Mouse (Mus musculus): ENCODE data around the gene Cacna2d4. TPM values are rescaled to one million over a fixed set of nuclear protein-coding genes. Genes with fewer than 3 reads are reported as not detected.

Gene Cacna2d4
- polyA plus RNA-seq (2014; fragmentation: Nextera tagmentation; extraction: Ambion mirVana), result 0.03 TPM in 1 of 2 replicates, not detected in the other

DNA sequence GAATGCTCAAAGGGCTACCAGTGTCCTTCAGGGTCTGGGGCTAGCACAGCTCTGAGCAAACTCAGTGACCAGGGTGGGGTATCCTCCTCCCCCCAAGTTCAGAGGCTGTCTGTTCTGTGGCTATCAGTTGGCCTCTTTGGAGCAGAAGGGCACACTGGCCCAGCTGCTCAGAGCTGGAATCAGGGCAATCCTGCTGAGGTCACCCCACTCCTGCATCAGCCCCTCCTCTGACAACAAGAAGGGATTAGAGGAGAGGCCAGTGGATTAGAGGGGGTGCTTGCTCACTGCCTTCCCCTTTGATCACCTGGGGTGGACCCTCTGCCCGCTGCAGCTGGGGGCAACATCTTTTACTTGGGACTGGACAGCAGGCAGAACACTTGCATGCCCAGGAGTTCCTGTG, at the start of gene Cacna2d4:
TSS of gene Cacna2d4 (plus strand) at position 286 of the 400 bp plus-strand sequence.
- TF ChIP-seq CTCF (IDR thresholded peaks at IDR 0.05; ENCODE audit: low read depth), result no peak
- H3K27me3 ChIP-seq (ENCODE audit: insufficient read depth, low read length), result no peaks in the 10 kb centered on the region
- no peak within 1 kb of the TSS for H3K4me2 ChIP-seq
- H3K4me3 ChIP-seq (ENCODE audit: low read depth, low read length), result no peak within 1 kb of the TSS
- no peaks in the 10 kb centered on the region for H3K9me3 ChIP-seq (ENCODE audit: low read depth, low read length)
- no peak for ATAC-seq (ENCODE audit: insufficient read depth)
- WGBS, result 31% methylated on average over 1 of the region's 1 CpGs
- no peak within 1 kb of the TSS for H3K27ac ChIP-seq (ENCODE audit: low read depth)
- peaks cover 2% of the 10 kb centered on the region; the same call in 1 of the 2 replicates for H3K4me1 ChIP-seq (ENCODE audit: insufficient read depth)
- no peak within 1 kb of the TSS for H3K9ac ChIP-seq
- no peaks in the 10 kb centered on the region for H3K36me3 ChIP-seq (ENCODE audit: insufficient read depth)
- no peak for DNase-seq

DNA sequence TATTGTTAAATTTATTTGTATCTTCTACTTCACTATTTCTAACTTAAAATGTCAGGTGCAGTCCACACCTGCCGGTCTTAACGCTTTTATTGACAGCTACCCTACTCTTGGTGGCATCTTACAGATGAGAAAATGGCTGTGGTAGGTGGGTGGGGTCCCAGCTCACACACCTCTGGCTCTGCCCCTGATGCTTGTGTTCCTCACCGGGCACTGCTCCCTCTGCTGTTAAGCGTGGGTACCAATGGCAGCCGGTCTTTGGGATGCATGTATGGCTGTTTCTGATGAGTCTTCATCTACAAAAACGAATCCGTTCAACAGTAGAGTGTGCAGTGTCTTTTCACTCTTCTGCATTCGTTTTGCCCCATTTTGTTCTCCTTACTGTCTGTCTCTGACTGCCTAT, 49.7 kb upstream of the Cacna2d4 start:
- Histone ChIP-seq H3K36me3 (ENCODE audit: insufficient read depth) (peaks cover 31% of the 10 kb centered on the region; the same call in 1 of the 2 replicates), H3K4me3 (ENCODE audit: low read depth, low read length) (no peak overlapping the region), H3K27me3 (ENCODE audit: insufficient read depth, low read length) (no peaks in the 10 kb centered on the region), H3K27ac (ENCODE audit: low read depth) (no peak overlapping the region), H3K4me1 (ENCODE audit: insufficient read depth) (no peaks in the 10 kb centered on the region), H3K9me3 (ENCODE audit: low read depth, low read length) (no peaks in the 10 kb centered on the region), H3K9ac (no peak overlapping the region), H3K4me2 (no peak overlapping the region)
- ATAC-seq (ENCODE audit: insufficient read depth) (no peak), DNase-seq (peak; percentile 34)
- peak; percentile 62 for TF ChIP-seq CTCF (IDR thresholded peaks at IDR 0.05; ENCODE audit: low read depth)
- WGBS, result 55% methylated on average over 8 of the region's 8 CpGs

DNA sequence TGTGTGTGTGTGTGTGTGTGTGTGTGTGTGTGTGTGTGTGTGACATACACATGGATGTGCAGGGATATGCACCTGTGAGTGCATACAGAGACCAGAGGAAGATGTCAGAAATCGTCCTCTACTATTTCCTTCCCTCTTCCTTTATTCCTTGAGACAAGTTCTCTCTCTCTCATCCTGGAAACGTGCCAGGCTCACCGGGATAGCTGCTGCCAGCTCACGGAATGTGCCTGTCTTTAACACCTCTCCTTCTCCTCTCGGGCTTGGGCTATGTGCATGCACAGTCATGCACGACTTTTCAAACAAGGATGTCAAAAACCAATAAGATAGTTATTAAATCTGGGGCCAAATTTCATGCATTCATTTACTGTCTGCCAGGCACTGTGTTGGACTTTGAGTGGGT, 48.7 kb upstream of the Cacna2d4 start:
- no peaks in the 10 kb centered on the region for H3K9me3 ChIP-seq (ENCODE audit: low read depth, low read length)
- ATAC-seq (ENCODE audit: insufficient read depth) (no peak), DNase-seq (no peak)
- 56% methylated on average over 6 of the region's 6 CpGs for WGBS
- no peak overlapping the region for H3K4me3 ChIP-seq (ENCODE audit: low read depth, low read length)
- no peaks in the 10 kb centered on the region for H3K4me1 ChIP-seq (ENCODE audit: insufficient read depth)
- H3K27me3 ChIP-seq (ENCODE audit: insufficient read depth, low read length), result no peaks in the 10 kb centered on the region
- no peak overlapping the region for H3K4me2 ChIP-seq
- no peak overlapping the region for H3K9ac ChIP-seq
- no peak for TF ChIP-seq CTCF (IDR thresholded peaks at IDR 0.05; ENCODE audit: low read depth)
- no peak overlapping the region for H3K27ac ChIP-seq (ENCODE audit: low read depth)
- peaks cover 35% of the 10 kb centered on the region; the same call in 1 of the 2 replicates for H3K36me3 ChIP-seq (ENCODE audit: insufficient read depth)

DNA sequence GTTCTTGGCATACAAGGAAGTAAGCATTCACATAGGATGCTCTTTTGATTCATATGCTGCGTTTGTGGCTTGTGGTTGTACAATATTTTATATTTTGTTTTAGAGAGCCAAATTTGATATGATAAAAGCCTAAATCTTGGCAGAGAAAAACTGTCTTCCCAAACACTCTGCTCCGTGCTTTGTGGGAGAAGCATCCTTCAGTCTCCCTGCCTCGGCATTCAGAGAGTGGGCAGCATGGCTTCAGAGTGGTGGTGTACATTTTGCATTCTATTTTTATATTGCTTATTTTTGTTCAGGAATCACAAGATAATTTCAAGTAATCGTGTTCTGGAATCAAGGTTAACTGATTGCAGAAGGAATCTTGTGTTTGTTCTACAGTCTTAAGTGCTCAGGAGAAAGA, 44.8 kb upstream of the Cacna2d4 start:
- Histone ChIP-seq H3K9ac (no peak overlapping the region), H3K4me1 (ENCODE audit: insufficient read depth) (0 out of 2 replicates have a peak, but pooled peaks cover 6% of the 10 kb centered on the region), H3K27me3 (ENCODE audit: insufficient read depth, low read length) (no peaks in the 10 kb centered on the region), H3K36me3 (ENCODE audit: insufficient read depth) (peaks cover 37% of the 10 kb centered on the region), H3K9me3 (ENCODE audit: low read depth, low read length) (no peaks in the 10 kb centered on the region), H3K4me2 (no peak overlapping the region), H3K4me3 (ENCODE audit: low read depth, low read length) (no peak overlapping the region), H3K27ac (ENCODE audit: low read depth) (no peak overlapping the region)
- WGBS, result 71% methylated on average over 4 of the region's 4 CpGs
- no peak for TF ChIP-seq CTCF (IDR thresholded peaks at IDR 0.05; ENCODE audit: low read depth)
- ATAC-seq (ENCODE audit: insufficient read depth) (no peak), DNase-seq (no peak)

DNA sequence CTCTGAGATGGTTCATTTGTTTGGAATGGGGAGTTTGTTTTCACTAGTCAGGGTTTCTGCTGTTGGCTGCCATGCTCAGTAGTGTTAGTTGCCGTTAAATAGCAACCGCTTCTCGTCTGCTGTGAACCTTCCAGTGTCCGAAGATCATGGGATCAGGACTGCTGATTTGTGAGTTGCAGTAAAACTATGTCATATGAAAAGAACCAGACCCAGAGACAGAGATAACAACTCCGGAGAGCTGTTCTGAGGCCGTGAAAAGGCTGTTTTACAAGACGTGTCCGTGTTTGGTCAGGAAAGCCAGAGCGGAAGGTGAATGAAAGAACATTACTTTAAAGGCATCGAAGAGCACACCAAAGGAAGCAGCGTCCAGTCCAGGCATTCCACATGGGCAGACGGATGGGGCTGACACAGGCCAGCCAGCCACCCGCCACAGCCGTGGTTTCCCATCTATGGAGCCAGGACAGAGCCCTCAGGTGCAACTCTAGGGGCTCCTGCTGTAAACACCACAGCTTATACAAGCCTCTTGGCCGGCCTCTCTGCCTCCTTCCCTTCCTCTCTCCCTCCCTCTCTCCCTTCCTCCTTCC, 42.7 kb upstream of the Cacna2d4 start:
- Histone ChIP-seq H3K4me1 (ENCODE audit: insufficient read depth) (0 out of 2 replicates have a peak, but pooled peaks cover 6% of the 10 kb centered on the region), H3K9ac (no peak overlapping the region), H3K9me3 (ENCODE audit: low read depth, low read length) (no peaks in the 10 kb centered on the region), H3K4me2 (no peak overlapping the region), H3K27me3 (ENCODE audit: insufficient read depth, low read length) (no peaks in the 10 kb centered on the region), H3K27ac (ENCODE audit: low read depth) (no peak overlapping the region; the same call in 1 of the 2 replicates), H3K4me3 (ENCODE audit: low read depth, low read length) (no peak overlapping the region), H3K36me3 (ENCODE audit: insufficient read depth) (peaks cover 32% of the 10 kb centered on the region)
- WGBS, result 58% methylated on average over 15 of the region's 15 CpGs
- no peak for DNase-seq
- no peak for ATAC-seq (ENCODE audit: insufficient read depth)
- TF ChIP-seq CTCF (IDR thresholded peaks at IDR 0.05; ENCODE audit: low read depth), result no peak

DNA sequence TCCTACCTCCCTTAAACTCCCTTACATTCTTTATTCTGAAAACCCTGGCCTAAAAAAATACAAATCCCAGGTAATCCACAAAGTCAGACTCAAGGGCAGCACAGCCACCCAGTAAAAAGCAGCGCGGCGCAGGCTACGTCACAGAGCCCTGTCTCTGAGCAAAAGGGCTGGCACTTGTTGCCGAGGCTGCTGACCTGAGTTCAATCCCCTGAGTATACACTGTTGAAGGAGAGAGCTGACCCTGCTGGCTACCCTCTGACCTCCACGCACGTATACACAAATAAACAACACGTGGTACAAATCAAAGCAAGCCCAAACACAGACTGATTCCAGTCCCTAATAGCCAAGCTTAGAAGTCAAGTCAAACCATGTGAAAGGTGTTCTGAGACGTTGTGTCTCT, 42.2 kb upstream of the Cacna2d4 start:
- no peak for ATAC-seq (ENCODE audit: insufficient read depth)
- peak overlapping the region; percentile 37; the same call in 1 of the 2 replicates for H3K27ac ChIP-seq (ENCODE audit: low read depth)
- H3K4me1 ChIP-seq (ENCODE audit: insufficient read depth), result 0 out of 2 replicates have a peak, but pooled peaks cover 6% of the 10 kb centered on the region
- DNase-seq, result no peak
- H3K4me2 ChIP-seq, result no peak overlapping the region
- H3K9ac ChIP-seq, result no peak overlapping the region
- H3K9me3 ChIP-seq (ENCODE audit: low read depth, low read length), result no peaks in the 10 kb centered on the region
- H3K36me3 ChIP-seq (ENCODE audit: insufficient read depth), result peaks cover 31% of the 10 kb centered on the region
- WGBS, result 57% methylated on average over 9 of the region's 9 CpGs
- no peak for TF ChIP-seq CTCF (IDR thresholded peaks at IDR 0.05; ENCODE audit: low read depth)
- no peak overlapping the region for H3K4me3 ChIP-seq (ENCODE audit: low read depth, low read length)
- H3K27me3 ChIP-seq (ENCODE audit: insufficient read depth, low read length), result no peaks in the 10 kb centered on the region

DNA sequence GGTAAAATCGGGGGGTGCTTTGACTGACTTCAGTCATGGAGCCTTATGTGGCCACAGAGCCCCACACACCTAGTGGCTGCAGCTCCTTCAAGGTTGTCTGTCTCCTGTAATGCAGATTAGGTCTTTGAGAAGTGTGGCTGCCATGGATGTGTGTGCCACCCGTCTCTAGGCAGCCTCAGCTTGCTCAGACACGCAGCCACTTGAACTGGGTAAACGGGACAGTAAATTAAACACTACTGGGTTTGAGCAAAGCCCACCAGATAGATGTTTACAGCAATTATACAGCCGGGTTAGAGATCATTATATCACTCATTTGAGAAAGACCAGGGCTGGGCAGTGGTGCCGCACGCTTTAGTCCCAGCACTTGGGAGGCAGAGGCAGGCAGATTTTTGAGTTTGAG, 41.7 kb upstream of the Cacna2d4 start:
- no peak for ATAC-seq (ENCODE audit: insufficient read depth)
- Histone ChIP-seq H3K27ac (ENCODE audit: low read depth) (peak overlapping the region; percentile 37; the same call in 1 of the 2 replicates), H3K9me3 (ENCODE audit: low read depth, low read length) (no peaks in the 10 kb centered on the region), H3K4me2 (no peak overlapping the region), H3K9ac (no peak overlapping the region), H3K36me3 (ENCODE audit: insufficient read depth) (peaks cover 26% of the 10 kb centered on the region), H3K4me1 (ENCODE audit: insufficient read depth) (0 out of 2 replicates have a peak, but pooled peaks cover 6% of the 10 kb centered on the region), H3K4me3 (ENCODE audit: low read depth, low read length) (no peak overlapping the region), H3K27me3 (ENCODE audit: insufficient read depth, low read length) (no peaks in the 10 kb centered on the region)
- no peak for DNase-seq
- TF ChIP-seq CTCF (IDR thresholded peaks at IDR 0.05; ENCODE audit: low read depth), result no peak
- WGBS, result 60% methylated on average over 7 of the region's 7 CpGs

Data from lung, embryonic 14.5 days (tissue).